Mouse (Mus musculus) stomach, embryonic 16.5 days (tissue): ENCODE measurements at regions not wholly inside any gene's neighbourhood (a gene's known extent, or its start where the extent isn't known, plus 50 kb on each side); places are given as distances from the start of the nearest gene placed in this dataset.

ENCODE experiments used
- ATAC-seq: fragments of 200-750 bp; cut with Nextera tagmentation; 2 replicates; pipeline ENCODE4 v1.8.0; 2017; ENCODE audit warnings: moderate number of reproducible peaks, moderate TSS enrichment; ENCODE audit not compliant: insufficient read depth, low FRiP score
- H3K27ac ChIP-seq: fragments of 300-500 bp; sonication (generic); 2 replicates; pipeline ENCODE4 v1.5.1; 2014; ENCODE audit warnings: low read length
- H3K27me3 ChIP-seq: fragments of 300-500 bp; sonication (generic); 2 replicates; pipeline ENCODE4 v1.6.1; 2014; ENCODE audit warnings: low read length, control low read depth, mixed read lengths; ENCODE audit not compliant: control insufficient read depth, insufficient read depth
- H3K36me3 ChIP-seq: fragments of 300-500 bp; sonication (generic); 2 replicates; pipeline ENCODE4 v1.6.1; 2014; ENCODE audit warnings: low read length; ENCODE audit not compliant: control insufficient read depth, insufficient read depth
- H3K4me1 ChIP-seq: fragments of 300-500 bp; sonication (generic); 2 replicates; pipeline ENCODE4 v1.6.1; 2014; ENCODE audit warnings: low read length, control low read depth, mixed read lengths; ENCODE audit not compliant: control insufficient read depth, insufficient read depth
- H3K4me2 ChIP-seq: fragments of 300-500 bp; sonication (generic); 2 replicates; pipeline ENCODE4 v1.6.1; 2014; ENCODE audit warnings: low read depth, low read length, mixed read lengths
- H3K4me3 ChIP-seq: fragments of 300-500 bp; sonication (generic); replicated peaks from 2 replicates; pipeline ENCODE4 v1.5.1; 2014; ENCODE audit warnings: mild to moderate bottlenecking, low read length
- H3K9ac ChIP-seq: fragments of 300-500 bp; sonication (generic); 2 replicates; pipeline ENCODE4 v1.6.1; 2014; ENCODE audit warnings: low read length
- H3K9me3 ChIP-seq: fragments of 300-500 bp; sonication (generic); replicated peaks from 2 replicates; pipeline ENCODE4 v1.6.1; 2016; ENCODE audit warnings: low read length, control low read depth; ENCODE audit not compliant: control insufficient read depth
- WGBS: fragments of 180-500 bp; shearing (Covaris S2); extraction: QIAGEN DNeasy Blood & Tissue Kit; methylation state at CpG from one replicate; pipeline ENCODE4 v1.1.7; 2014; 5-methylcytosine and 5-hydroxymethylcytosine counted together

DNA sequence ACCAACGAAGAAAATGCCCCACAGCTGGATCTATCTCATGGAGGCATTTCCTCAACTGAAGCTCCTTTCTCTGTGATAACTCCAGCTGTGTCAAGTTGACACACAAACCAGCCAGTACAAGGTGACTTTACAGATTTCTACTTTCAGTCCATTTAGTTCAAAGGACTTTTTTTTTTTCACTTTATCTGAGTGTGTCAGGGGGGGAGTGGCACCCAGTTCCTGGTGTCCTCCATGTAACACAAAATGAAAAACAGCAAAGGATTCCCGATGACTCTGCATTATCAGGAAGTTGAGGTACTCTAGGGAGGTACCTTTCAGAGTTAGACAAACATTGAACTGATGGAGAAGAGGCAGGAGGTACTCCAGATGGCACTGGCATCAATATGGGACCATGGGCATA is 87.4 kb downstream of the Il12a start:
- no peak overlapping the region for H3K27ac ChIP-seq
- no peak overlapping the region for H3K4me2 ChIP-seq
- peaks cover 4% of the 10 kb centered on the region; the same call in 1 of the 2 replicates for H3K4me1 ChIP-seq
- no peaks in the 10 kb centered on the region for H3K36me3 ChIP-seq
- no peaks in the 10 kb centered on the region for H3K9me3 ChIP-seq
- no peak for ATAC-seq
- WGBS, result 66% methylated on average over 2 of the region's 2 CpGs
- no peak overlapping the region for H3K9ac ChIP-seq
- H3K27me3 ChIP-seq, result no peaks in the 10 kb centered on the region
- no peak overlapping the region for H3K4me3 ChIP-seq

DNA sequence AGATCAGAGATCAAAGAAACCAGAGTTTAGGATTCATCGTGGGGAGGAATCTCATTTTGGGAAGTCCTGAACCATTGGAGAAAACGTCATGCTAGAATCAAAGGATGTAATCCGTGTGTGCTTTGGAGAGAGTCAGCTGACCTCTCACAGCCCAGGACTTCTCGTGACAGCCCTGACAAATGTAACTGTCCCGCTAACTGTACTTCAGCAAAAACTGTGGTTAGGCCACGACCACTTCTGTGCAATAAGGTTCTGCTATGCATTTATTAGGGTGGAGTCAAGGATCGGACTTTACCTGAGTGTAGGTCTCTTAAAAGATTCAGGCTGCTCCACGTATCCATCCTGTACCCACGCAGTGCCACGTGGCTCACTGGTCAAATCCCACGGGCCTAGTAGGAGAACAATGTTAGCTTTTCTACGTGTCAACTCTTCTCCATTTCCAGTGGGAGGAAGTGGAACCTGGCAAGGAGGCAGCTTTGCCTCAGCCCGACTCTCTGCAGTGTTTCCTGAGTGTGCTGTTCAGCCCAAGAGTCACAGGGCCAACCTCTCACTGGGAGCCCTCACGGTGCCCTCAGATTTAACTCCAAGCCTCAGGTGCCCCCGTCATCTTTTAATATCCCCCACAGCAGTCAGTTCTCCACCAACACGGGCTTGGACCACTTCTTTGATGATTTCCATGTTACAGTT is 88.1 kb downstream of the Il12a start:
- Histone ChIP-seq H3K36me3 (no peaks in the 10 kb centered on the region), H3K4me2 (no peak overlapping the region), H3K27ac (no peak overlapping the region), H3K4me1 (peaks cover 4% of the 10 kb centered on the region; the same call in 1 of the 2 replicates), H3K4me3 (no peak overlapping the region), H3K9ac (no peak overlapping the region), H3K27me3 (no peaks in the 10 kb centered on the region), H3K9me3 (no peaks in the 10 kb centered on the region)
- no peak for ATAC-seq
- 75% methylated on average over 16 of the region's 16 CpGs for WGBS

DNA sequence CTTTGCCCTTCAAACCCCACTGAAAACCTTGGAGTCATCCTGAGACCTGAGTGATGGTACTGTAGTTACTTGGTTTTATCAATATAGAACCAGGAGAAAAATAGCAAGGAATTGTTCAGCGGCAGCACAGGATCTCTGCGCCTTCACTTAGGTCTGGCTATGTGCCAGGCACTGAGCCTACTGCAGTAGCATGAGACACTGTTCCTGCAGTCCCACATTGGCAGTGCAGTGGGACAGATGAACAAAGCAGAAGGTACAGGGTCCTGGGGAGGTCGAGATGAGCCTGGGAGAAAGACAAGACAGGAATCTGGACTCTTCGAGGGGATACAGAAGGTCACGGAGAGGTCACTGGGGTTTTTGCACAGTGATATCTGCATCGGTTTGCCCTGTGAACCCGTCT is 88.5 kb upstream of the 1110032F04Rik start:
- no peak; the same call in 1 of the 2 replicates for ATAC-seq
- Histone ChIP-seq H3K9ac (no peak overlapping the region), H3K27ac (no peak overlapping the region), H3K36me3 (no peaks in the 10 kb centered on the region), H3K4me1 (peaks cover 4% of the 10 kb centered on the region; the same call in 1 of the 2 replicates), H3K4me3 (no peak overlapping the region), H3K9me3 (no peaks in the 10 kb centered on the region), H3K27me3 (no peaks in the 10 kb centered on the region), H3K4me2 (no peak overlapping the region)
- 44% methylated on average over 7 of the region's 7 CpGs for WGBS

DNA sequence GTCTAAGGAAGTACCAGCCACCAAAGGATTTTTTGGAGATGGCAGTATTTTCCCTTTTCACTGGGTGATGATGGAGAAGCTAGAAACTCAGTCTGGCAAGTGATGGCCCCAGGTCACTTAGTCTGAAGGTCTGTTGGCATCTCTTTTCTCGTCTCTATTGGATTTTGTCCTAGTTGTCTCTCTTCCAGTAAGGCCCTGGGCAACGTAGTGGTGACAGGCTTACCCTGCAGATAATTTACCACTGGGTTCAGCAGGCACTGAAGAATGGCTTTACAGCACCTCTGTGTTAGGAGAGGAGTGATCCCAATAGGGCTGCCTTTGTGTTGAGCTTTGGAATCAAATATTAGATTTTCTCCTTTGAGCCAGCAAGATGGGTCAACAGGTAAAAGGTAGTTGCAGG is 87.9 kb upstream of the 1110032F04Rik start:
- Histone ChIP-seq H3K27me3 (no peaks in the 10 kb centered on the region), H3K9ac (no peak overlapping the region), H3K36me3 (no peaks in the 10 kb centered on the region), H3K9me3 (no peaks in the 10 kb centered on the region), H3K4me1 (peaks cover 4% of the 10 kb centered on the region; the same call in 1 of the 2 replicates), H3K4me2 (no peak overlapping the region), H3K4me3 (no peak overlapping the region), H3K27ac (no peak overlapping the region)
- no peak for ATAC-seq
- WGBS, result 60% methylated on average over 2 of the region's 2 CpGs

DNA sequence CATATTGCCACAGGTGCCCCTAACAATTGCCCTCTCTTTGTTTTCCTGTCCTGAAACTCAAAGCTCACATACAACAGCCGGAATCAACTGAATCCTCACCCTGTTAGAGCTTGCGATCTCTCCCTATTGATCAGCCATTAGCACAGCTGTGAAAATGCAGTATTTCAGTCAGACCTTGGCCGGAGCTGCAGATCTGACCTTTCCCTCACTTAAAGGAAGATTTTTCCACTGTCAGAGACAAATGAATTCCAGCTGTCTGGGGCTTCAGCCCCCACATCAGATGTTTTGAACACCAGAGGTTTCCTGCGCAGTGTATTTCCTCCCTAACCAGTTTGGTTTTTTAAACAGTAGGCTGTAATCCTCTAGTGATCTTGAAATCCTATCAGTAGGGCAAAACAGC is 87.0 kb upstream of the 1110032F04Rik start:
- Histone ChIP-seq H3K9ac (no peak overlapping the region), H3K36me3 (no peaks in the 10 kb centered on the region), H3K4me1 (peaks cover 4% of the 10 kb centered on the region; the same call in 1 of the 2 replicates), H3K27ac (no peak overlapping the region), H3K4me3 (no peak overlapping the region), H3K4me2 (no peak overlapping the region), H3K27me3 (no peaks in the 10 kb centered on the region), H3K9me3 (no peaks in the 10 kb centered on the region)
- no peak for ATAC-seq
- 41% methylated on average over 4 of the region's 4 CpGs for WGBS

DNA sequence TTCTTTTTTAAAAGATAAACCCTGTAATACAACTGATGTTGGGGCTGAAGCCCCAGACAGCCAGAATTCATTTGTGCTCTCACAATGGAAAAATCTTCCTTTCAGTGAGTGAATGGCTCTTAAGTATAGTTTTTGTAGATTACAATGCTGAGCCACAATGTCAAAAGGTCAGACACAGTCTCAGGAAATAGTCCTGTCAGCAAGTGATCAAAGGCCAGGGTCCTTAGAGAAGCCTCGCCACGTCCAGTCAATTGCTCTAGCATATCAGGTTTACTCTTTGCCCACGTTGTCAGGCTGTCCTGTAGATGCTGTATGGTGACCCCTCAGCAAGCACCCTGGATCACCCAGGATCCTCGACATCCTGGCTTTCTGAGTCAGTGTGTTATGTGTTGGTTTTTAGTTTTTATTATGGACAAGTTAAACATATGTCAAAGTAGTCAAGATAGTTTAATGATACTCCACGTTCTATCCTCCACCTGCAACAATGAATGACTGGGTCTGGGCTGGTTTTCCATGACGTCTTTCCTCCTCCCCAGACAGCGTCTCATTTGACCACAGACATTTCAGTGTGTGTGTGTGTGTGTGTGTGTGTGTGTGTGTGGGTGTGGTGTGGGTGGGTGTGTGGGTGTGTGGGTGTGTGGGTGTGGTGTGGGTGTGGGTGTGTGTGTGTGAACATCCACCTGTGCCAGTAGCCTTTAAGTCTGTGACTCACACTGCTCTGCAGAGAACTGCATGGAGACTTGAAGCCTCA is 85.5 kb upstream of the 1110032F04Rik start:
- Histone ChIP-seq H3K4me2 (no peak overlapping the region), H3K27ac (no peak overlapping the region), H3K4me1 (peaks cover 4% of the 10 kb centered on the region; the same call in 1 of the 2 replicates), H3K9me3 (no peaks in the 10 kb centered on the region), H3K9ac (no peak overlapping the region), H3K4me3 (no peak overlapping the region), H3K36me3 (no peaks in the 10 kb centered on the region), H3K27me3 (no peaks in the 10 kb centered on the region)
- 47% methylated on average over 7 of the region's 7 CpGs for WGBS
- no peak for ATAC-seq

DNA sequence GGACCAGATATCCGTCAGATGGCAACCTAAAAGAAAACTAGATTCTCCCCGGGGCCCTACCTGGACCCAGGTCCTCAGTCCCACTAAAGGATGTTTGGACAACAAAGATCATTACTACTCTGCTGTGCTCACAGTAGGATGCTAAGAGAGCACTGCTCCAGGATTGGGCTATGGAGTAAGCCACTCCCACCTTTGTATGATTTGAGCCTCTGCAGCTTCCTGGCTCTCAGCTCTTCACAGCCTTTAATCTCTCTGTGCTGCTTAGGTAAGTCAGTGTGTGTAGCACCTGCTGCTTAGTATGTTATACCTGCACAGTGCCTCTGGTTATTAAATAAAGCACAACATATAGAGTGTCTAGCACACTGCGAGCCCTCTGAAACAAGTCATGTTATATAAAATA is 82.6 kb upstream of the 1110032F04Rik start:
- no peaks in the 10 kb centered on the region for H3K27me3 ChIP-seq
- 78% methylated on average over 3 of the region's 3 CpGs for WGBS
- no peak overlapping the region for H3K27ac ChIP-seq
- peaks cover 4% of the 10 kb centered on the region; the same call in 1 of the 2 replicates for H3K4me1 ChIP-seq
- H3K9me3 ChIP-seq, result no peaks in the 10 kb centered on the region
- ATAC-seq, result no peak
- no peak overlapping the region for H3K9ac ChIP-seq
- H3K4me2 ChIP-seq, result no peak overlapping the region
- H3K4me3 ChIP-seq, result no peak overlapping the region
- H3K36me3 ChIP-seq, result no peaks in the 10 kb centered on the region

DNA sequence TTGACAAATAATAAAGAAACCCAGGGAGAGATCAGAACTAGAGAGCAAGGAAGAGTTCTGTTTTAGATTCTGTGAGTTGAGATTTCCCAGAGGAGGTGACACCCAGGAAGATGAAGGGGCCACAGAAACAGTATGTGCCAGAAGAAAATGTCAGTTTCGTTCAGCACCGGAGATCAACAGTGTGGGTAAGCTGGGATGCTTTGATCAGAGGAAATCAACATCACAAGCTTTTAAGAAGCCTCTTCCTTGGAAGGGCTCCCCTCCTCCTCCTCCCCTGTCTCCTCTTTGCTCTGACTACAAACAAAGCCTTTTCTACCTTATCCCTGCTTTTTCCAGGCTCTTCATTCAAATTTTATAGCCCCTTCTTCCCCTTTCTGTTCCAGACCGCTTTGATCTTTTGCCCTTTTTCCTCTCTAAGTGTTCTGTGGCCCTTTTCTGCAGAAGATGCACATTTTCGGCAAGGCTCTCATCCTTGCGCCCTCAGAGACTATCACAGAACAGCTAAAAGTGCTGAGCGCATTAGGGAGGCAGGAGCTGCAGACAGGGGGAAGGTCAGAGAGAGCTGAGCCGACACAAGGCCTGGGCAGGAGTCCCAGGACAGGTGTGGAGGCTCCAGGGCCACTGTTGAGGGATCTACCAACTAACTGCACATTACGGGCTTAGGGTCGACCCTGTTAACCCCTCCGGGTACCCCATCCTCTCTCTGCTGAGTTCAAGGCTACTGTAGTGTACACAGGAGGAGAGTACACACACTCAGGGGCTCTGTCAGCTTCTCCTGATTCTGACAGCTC is 81.8 kb upstream of the 1110032F04Rik start:
- Histone ChIP-seq H3K9me3 (no peaks in the 10 kb centered on the region), H3K27ac (no peak overlapping the region), H3K36me3 (no peaks in the 10 kb centered on the region), H3K4me1 (no peaks in the 10 kb centered on the region), H3K4me2 (no peak overlapping the region), H3K9ac (no peak overlapping the region), H3K4me3 (no peak overlapping the region), H3K27me3 (no peaks in the 10 kb centered on the region)
- ATAC-seq, result no peak
- WGBS, result 59% methylated on average over 10 of the region's 10 CpGs

DNA sequence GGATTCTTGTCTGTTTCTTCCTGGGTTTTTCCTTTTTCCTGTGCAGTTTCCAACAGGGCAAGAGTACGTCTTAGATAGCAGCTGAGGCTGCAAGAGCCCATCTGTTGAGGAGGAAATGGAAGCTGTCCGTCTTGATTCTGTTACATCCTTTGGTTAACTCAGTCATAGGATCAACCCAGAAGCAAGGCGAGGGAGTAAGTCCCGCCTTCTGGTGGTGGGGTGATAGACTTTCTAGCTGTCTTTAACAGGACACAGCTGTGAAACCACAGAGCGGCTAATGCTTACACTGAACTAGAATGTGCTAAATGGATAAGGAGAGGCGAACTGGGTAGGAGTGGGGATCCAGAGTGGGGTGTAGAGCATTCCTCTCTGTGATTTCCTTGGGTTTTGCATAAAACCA is 79.9 kb upstream of the 1110032F04Rik start:
- H3K9ac ChIP-seq, result no peak overlapping the region
- H3K4me3 ChIP-seq, result no peak overlapping the region
- WGBS, result 45% methylated on average over 6 of the region's 6 CpGs
- no peaks in the 10 kb centered on the region for H3K27me3 ChIP-seq
- H3K27ac ChIP-seq, result no peak overlapping the region
- no peak for ATAC-seq
- H3K36me3 ChIP-seq, result no peaks in the 10 kb centered on the region
- no peaks in the 10 kb centered on the region for H3K4me1 ChIP-seq
- no peaks in the 10 kb centered on the region for H3K9me3 ChIP-seq
- H3K4me2 ChIP-seq, result no peak overlapping the region
